Mouse (Mus musculus) right cerebral cortex, postnatal 25 days (tissue): ENCODE data around the gene Abca8b.
"Not testable (repeated sequence)": the region's sequence is repeated elsewhere in the genome, so short reads cannot be mapped to it uniquely, and the experiment has no call there.

Experiments
- DNase-seq: peaks from one replicate; pipeline ENCODE4 v3.0.0; 2022

Gene Abca8b

GRCm38 (mm10) chr11:109913156-109913555, 82.5 kb downstream of the Abca8b start:
- not testable (repeated sequence) for DNase-seq

GRCm38 (mm10) chr11:109912118-109912517, 83.5 kb downstream of the Abca8b start:
- not testable (repeated sequence) for DNase-seq

- no peak for DNase-seq
These were observed 85.8 kb downstream of the Abca8b start for GRCm38 (mm10) chr11:109909801-109910200.

- no peak for DNase-seq
These were observed 87.2 kb downstream of the Abca8b start for GRCm38 (mm10) chr11:109908207-109909031.

- DNase-seq, result no peak
These were observed 88.1 kb downstream of the Abca8b start for GRCm38 (mm10) chr11:109907508-109907907.

GRCm38 (mm10) chr11:109902616-109903598, 92.7 kb downstream of the Abca8b start:
- DNase-seq, result no peak

- no peak for DNase-seq
These were observed 95.0 kb downstream of the Abca8b start for GRCm38 (mm10) chr11:109900491-109901241.

GRCm38 (mm10) chr11:109898791-109899467, 96.7 kb downstream of the Abca8b start:
- DNase-seq, result no peak

GRCm38 (mm10) chr11:109895952-109896530, 99.6 kb downstream of the Abca8b start:
- DNase-seq, result no peak

GRCm38 (mm10) chr11:109895496-109895895, 100.1 kb downstream of the Abca8b start:
- no peak for DNase-seq

GRCm38 (mm10) chr11:109893894-109894804, 101.5 kb downstream of the Abca8b start:
- DNase-seq, result no peak

- DNase-seq, result no peak
These were observed 103.7 kb downstream of the Abca8b start for GRCm38 (mm10) chr11:109891989-109892386.

GRCm38 (mm10) chr11:109891371-109891988, 104.2 kb downstream of the Abca8b start:
- DNase-seq, result no peak

- no peak for DNase-seq
These were observed 106.0 kb downstream of the Abca8b start for GRCm38 (mm10) chr11:109889595-109889994.

- DNase-seq, result no peak
These were observed 108.9 kb downstream of the Abca8b start for GRCm38 (mm10) chr11:109886757-109887156.

- no peak for DNase-seq
These were observed 110.1 kb downstream of the Abca8b start for GRCm38 (mm10) chr11:109885521-109885920.

GRCm38 (mm10) chr11:109884801-109885200, 110.8 kb downstream of the Abca8b start:
- no peak for DNase-seq

- DNase-seq, result no peak
These were observed 111.5 kb downstream of the Abca8b start for GRCm38 (mm10) chr11:109884126-109884525.
